Mouse (Mus musculus): ENCODE data around the gene Idh2.

- no peak for TF ChIP-seq POLR2A (IDR thresholded peaks at IDR 0.05; ENCODE audit: control insufficient read depth, low read depth, low read length)
- TF ChIP-seq CTCF (IDR thresholded peaks at IDR 0.05; ENCODE audit: control insufficient read depth, insufficient read depth, insufficient replicate concordance, low read depth, low read length) = no peak
Measured at GRCm38 (mm10) chr7:80129278-80129677, 14.1 kb upstream of the Idh2 start.

All from testis, adult 2 months (tissue).